Mouse (Mus musculus): Measurements from ENCODE around the gene Bcl7b. TPM values are rescaled to one million over a fixed set of nuclear protein-coding genes. Genes with fewer than 3 reads are reported as not detected.

Gene Bcl7b
- total RNA-seq, 2 experiments from 2014 or later, result 24.7 to 25.3 TPM

DNA sequence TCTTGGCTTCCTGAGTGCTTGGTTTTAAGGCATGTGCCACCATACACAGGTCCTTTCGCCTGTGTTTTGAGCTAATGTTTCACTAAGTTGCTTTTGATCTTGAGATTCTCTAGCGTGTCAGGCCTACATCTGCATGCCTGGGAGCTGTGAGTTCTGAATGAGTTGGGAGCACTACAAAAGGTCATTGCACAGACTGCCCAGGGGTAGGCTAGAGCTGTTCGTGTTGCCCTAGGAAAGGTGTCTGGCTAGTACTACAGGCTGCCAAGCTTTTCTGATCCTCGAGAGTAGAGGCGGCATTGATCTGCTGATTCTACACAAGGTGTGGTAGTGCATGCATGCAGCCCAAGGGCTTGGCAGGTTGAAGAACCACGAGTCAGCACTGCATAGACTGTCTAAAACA lies 5.3 kb upstream of the Bcl7b start:
- no peak for DNase-seq
- intact Hi-C loops (cut with DNase I; ENCODE audit: low total_unique reads), result no loop called here

DNA sequence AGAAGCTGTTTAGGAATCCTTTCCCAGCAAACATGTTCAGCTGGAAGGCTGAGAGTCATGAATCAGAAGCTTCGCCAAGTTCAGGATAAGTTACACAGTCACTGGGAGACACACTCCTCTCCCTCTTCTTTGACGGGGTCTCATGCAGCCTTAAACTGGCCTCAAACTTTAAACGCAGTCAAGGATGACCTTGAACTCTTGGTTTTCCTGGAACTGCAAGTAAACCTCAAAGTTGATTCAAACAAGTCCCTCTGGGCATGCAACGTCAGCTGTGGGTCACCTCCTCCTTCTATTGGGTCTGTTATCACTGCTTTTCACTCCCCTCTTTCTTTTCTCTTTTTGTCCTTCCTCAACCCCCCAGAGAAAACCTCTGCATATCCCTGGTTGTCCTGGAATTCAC lies 1.2 kb upstream of the Bcl7b start:
- DNase-seq, result no peak
- intact Hi-C loops (cut with DNase I; ENCODE audit: low total_unique reads), result no loop called here

DNA sequence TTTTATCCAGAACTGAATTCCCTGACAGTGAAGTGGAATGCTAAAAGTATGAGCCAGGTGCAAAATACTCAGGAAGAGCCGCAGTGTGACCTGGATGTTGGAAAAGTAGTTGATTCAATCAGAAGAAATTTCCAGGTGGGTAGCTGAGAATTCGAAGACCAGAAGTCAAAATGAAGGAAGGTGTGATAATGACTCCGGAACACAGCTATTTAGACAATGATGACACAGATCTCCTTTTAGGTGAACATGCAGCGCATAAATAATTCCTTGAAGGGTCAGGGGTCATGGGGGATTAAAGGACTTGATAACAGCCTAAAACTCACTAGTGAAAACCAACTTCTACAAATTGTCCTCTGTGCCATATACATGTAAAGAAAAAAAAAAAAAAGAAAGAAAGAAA lies 614 bp upstream of the Bcl7b start:
- intact Hi-C loops (cut with DNase I; ENCODE audit: low total_unique reads), result no loop called here
- DNase-seq, result no peak

DNA sequence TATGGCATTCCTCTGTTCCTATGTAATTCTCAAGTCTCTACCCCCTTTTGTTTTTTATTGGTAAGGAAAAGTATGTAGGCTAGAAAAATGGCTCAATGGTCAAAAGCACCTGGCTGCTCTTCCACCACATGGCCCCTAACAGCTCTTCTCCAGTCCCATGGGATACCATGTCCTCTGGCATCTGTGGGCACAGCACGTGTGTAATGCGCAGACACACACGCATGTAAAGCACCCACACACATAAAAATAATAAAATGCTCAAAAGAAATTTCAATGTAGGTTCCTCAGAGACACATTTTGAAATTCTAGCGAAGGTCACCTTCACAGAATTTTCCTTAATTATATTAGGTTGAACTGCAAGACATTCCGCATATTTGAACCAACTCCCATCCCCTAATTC lies 1.4 kb downstream of the Bcl7b start:
- DNase-seq, result no peak
- intact Hi-C loops (cut with DNase I; ENCODE audit: low total_unique reads), result no loop called here

DNA sequence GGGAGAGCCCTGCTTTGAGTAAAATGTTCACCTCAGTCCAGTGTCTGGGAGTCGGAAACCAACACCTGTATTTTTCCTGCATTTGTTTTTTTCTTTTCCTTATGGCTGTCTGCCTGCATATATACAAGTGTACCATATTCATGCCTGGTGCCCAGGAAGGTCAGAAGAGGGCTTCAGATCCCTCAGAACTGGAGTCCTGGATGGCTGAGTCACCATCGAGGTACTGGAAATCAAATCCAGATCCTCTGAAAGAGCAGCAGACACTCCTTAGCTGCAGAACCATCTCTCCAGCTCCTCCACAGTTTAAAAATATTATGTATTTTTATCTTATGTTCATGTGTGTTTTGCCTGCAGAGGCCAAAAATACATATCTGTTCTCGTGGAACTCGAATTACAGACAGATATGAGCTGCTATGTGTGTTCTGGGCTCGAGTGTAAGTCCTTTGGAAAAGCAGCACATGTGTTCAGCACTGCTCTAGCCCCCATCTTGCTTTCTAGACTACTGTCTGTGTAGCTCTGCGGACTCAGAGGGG lies 3.7 kb downstream of the Bcl7b start:
- intact Hi-C loops (cut with DNase I; ENCODE audit: low total_unique reads), result no loop called here
- no peak for DNase-seq

DNA sequence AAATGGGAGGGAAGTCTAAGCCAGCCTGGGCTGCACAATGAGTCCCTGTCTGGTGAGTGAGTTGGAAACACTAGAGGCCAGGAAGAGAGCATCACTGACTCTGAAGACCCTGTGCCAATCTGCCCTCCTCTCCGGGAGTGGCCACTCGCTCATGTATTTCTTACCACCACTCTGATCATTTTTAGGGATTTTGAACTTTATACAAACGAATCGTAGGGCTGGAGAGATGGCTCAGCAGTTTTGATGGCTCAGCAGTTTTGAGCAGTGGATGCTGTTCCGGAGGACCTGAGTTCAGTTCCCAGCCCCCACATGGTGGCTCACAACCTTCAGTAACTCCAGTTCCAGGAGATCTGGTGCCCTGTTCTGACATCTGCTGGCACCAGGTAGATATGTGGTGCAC lies 4.9 kb downstream of the Bcl7b start:
- DNase-seq, result no peak
- intact Hi-C loops (cut with DNase I; ENCODE audit: low total_unique reads), result no loop called here

DNA sequence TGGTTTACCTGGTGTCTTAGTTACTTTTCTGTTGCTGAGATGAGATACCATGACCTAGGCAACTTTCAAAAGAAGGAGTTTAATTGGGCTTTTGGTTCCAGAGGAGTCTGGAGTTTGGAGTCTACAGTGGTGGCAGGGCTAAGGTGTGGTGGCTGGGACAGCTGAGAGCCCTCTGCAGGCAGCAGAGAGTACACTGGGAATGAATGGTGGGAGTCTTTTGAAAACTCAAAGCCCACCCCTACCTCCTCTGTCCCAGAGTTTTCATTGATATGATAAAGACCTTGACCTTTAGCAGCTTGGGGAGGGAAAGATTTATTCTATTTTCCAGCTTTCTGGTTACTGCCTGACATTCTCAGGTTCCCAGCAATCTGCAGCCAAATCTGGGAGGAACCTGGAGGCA lies 7.0 kb downstream of the Bcl7b start:
- intact Hi-C loops (cut with DNase I; ENCODE audit: low total_unique reads), result no loop called here
- no peak for DNase-seq

DNA sequence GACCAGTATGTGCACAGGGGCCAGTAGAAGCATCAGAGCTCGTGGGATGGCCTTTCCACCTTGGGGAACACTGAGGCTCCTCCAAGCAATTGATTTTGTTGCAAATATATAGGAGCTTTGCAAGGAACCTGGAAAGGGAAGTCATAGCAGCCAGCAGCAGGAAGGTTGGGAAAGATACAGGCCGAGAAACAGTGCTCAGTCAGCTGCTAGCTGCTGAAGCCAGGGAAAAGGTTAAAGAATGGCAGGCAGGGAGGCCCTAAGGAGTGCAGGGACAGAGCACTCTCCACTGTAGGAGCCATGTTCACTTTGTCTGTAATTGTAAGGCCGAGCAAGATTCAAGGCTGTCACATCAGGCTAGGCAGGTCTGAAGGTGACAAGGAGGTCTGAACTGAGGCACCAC lies 10.4 kb downstream of the Bcl7b start:
- DNase-seq, result no peak
- intact Hi-C loops (cut with DNase I; ENCODE audit: low total_unique reads), result no loop called here

DNA sequence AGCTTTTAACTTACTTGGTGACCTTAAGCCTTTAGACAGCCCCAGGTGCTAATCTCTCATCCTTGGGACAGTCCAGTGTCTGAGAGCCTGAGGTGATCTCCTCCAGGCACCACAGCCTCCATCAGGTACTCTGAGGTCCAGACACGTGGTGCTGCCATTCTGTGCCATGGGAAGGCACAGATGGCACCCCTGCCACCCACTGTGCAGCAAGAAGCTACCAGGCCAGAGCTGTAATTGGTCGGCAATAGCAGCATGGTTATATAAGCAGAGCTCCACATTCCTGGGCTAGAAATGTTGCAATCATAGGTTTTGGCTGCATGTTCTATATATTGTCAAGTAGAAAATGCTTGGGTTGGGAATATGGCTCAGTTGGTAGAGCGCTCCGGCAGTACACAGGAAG lies 10.9 kb downstream of the Bcl7b start:
- intact Hi-C loops (cut with DNase I; ENCODE audit: low total_unique reads), result no loop called here
- no peak for DNase-seq

DNA sequence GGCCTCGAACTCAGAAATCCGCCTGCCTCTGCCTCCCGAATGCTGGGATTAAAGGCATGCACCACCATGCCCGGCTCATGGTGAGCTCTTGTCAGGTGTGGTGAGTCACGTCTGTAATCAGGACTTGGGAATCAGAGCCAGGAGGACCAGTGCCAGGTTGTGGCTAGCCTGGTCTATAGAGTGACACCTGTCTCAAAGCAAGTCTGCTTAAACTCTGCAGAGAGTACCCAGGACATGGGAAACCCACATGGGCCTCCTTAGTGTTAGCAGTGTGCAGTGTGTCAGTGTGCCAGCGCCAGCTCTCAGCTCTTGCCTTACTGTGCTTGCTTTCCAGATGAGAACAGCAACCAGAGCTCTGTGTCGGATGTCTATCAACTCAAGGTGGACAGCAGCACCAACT lies 11.5 kb downstream of the Bcl7b start:
- intact Hi-C loops (cut with DNase I; ENCODE audit: low total_unique reads), result loop anchor here (10.0 kb wide), 1 partner anchor 165 kb away; no protein-coding TSS in a partner anchor

DNA sequence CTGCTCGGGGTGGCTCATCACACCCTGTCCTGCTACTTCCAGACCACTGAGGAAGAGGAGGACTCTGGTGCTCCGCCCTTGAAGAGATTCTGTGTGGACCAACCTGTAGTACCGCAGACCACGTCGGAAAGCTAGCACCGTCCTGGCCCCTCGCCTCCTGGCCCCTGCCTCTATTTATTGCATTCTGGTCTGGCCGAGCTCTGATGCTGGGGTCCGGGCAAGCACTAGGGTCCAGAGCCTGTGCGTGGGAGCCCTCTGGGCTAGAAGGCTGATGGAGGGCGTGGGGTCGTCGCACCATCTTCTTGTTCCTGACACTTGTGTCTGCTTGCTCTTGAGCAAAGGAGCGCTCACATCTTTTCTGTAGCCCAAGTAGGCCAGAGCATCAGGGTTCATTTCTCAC lies 12.7 kb downstream of the Bcl7b start:
- DNase-seq, result no peak

More for the DNA sequence above, 11.5 kb downstream of the Bcl7b start:
- DNase-seq, result no peak

DNA sequence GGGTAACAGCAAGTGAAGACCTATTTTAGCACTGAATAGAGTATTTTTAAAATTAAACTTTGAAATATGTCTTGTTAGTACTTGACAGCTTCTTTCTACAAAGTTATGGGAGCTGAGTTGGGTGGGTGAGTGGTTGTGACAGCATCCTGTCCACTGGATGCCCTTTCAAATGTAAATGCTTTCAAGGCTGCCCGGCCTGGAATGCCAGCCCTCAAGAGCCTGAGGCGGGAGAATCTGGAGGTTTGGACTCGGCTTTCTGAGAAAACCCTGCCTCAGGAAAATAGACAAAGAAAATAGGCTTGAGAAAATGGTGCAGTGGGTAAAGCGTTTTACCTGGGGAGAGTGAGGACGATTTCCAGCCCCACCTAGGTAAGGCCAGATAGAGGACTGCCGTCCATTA lies 13.7 kb downstream of the Bcl7b start:
- intact Hi-C loops (cut with DNase I; ENCODE audit: low total_unique reads), result loop anchor here (10.0 kb wide), 1 partner anchor 167 kb away; no protein-coding TSS in a partner anchor
- DNase-seq, result no peak

More for the DNA sequence above, 12.7 kb downstream of the Bcl7b start:
- intact Hi-C loops (cut with DNase I; ENCODE audit: low total_unique reads), result loop anchor here (10.0 kb wide), 1 partner anchor 166 kb away; no protein-coding TSS in a partner anchor

DNA sequence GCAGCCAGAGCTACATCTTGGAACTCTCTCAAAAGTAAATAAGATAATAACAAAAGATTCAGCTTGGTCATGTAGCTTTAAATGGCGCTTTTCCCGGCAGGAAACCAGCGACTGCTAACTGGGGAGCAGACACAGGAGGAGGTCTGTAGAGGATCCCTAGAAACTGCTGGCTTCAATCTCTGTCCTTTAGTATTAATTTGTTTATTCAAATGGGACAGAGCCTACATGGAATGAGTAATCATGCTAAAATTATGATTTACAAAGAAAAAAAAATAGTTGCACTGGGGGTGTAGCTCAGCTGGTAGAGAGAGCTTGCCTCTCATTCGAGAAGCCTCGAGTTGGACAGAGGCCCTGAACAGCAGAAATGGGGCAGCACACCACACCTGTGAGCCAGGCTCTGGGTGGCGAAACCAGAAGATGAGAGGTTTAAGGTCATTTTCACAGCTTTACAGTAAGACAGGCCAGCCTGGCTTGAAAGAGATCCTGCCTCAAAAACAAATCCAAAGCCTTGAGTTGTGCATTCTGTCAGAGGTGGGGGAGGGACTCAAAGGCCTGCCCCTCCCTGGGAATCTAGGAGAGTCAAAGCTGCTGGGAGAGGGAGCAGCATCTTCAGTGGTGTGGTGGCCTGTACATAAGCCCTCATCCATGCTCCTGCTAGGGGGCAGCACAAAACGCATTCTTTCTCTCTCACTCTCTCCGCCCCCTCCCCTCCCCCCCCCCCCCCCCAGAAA lies 15.2 kb downstream of the Bcl7b start:
- intact Hi-C loops (cut with DNase I; ENCODE audit: low total_unique reads), result loop anchor here (10.0 kb wide), 1 partner anchor 168 kb away; no protein-coding TSS in a partner anchor
- no peak for DNase-seq

DNA sequence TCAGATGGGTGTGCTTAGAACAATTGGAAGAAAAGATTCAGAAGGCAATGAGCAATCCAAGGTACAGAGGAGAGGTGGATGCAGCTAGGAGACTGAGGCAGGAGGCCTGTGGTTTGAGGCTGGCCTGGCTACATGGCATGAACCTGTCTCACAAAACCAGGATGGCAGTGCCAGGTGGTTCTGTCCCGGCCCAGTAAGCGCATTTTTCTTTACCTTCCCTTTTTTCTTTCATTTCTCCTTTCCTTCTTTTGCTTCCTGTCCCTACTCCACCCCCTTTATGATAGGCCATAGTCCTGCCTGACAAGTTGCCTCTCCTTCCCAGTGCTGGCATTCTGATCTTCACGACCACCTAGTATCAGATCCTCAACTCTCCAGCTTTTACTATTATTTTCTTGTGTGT lies 16.9 kb downstream of the Bcl7b start:
- intact Hi-C loops (cut with DNase I; ENCODE audit: low total_unique reads), result loop anchor here (10.0 kb wide), 1 partner anchor 170 kb away; no protein-coding TSS in a partner anchor
- DNase-seq, result no peak

DNA sequence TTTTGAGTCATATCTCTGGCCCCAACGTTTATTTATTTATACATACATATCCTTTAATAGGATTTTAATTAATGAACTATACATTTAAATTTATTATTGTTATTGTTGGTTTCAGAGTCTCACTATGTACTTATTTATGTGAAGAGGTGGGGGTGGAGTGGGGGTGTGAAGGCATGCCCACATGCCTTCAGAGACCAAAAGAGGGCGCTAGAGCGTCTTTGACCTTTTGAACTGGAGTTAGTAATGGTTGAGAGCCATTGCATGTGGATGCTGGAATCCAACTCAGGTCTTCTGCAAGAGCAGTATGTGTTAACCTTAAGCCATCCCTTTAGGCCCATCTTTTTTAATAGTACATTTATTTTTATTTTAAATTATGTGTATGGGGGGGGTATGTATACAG lies 17.5 kb downstream of the Bcl7b start:
- no peak for DNase-seq
- intact Hi-C loops (cut with DNase I; ENCODE audit: low total_unique reads), result loop anchor here (10.0 kb wide), 1 partner anchor 171 kb away; no protein-coding TSS in a partner anchor

DNA sequence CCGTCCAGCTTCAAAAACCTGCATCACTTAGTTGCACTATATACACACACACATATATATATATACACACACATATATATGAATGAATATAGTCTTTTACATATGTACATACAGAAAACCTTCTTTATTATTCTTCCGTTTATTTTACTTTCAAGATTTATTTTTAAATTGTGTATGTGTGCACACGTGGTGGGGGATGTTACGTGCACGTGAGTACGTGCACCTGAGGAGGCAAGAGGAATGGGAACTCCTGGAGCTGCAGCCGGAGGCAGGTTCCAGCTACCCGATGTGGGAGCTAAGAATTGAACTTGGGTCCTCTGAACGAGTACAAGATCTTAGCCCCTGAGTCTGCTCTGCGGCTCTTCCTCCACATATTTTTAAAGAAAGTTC lies 18.1 kb downstream of the Bcl7b start:
- intact Hi-C loops (cut with DNase I; ENCODE audit: low total_unique reads), result loop anchor here (10.0 kb wide), 1 partner anchor 171 kb away; no protein-coding TSS in a partner anchor

DNA sequence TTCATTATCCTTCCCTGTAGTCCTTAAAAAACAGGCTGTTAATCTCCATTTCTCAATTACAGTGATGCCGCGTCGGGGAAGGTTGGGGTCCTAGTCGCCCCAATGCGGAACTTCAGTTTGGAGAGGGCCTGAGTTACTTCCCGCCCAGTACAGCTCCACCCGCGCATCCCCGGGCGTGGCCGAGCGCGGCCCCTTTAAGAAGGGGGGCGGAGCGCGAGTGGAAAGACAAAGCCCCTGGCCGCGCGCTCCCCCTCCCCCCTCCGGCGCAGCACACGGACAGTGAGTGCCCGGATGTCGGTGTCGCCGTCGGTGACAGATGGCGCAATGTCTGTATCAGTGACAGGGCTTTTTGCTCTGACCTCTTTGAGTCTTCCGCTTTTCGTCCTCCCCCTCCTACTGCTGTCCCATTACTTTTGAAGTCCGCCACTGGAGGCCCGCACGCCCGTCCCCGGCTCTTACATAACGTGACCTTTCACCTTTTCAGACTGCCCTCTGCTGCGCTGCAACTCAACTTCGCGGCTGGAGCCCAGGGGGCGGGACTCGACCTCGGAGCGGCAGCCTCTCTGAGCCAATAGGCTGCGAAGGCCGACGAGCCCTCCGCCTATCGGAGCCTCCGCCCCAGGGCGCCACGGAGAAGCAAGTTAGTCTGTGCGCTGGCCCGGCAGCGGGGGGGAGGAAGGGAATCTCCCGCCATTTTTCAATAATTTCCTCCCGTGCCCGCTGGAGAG lies 18.7 kb downstream of the Bcl7b start, which contains the start of gene Baz1b:
Baz1b (plus strand) TSS at position 644 of the 728 bp plus-strand sequence.
- intact Hi-C loops (cut with DNase I; ENCODE audit: low total_unique reads), result loop anchor here (10.0 kb wide), 1 partner anchor 172 kb away; no protein-coding TSS in a partner anchor
- peak; percentile 99 for DNase-seq

More for the DNA sequence above, 18.1 kb downstream of the Bcl7b start:
- DNase-seq, result no peak

DNA sequence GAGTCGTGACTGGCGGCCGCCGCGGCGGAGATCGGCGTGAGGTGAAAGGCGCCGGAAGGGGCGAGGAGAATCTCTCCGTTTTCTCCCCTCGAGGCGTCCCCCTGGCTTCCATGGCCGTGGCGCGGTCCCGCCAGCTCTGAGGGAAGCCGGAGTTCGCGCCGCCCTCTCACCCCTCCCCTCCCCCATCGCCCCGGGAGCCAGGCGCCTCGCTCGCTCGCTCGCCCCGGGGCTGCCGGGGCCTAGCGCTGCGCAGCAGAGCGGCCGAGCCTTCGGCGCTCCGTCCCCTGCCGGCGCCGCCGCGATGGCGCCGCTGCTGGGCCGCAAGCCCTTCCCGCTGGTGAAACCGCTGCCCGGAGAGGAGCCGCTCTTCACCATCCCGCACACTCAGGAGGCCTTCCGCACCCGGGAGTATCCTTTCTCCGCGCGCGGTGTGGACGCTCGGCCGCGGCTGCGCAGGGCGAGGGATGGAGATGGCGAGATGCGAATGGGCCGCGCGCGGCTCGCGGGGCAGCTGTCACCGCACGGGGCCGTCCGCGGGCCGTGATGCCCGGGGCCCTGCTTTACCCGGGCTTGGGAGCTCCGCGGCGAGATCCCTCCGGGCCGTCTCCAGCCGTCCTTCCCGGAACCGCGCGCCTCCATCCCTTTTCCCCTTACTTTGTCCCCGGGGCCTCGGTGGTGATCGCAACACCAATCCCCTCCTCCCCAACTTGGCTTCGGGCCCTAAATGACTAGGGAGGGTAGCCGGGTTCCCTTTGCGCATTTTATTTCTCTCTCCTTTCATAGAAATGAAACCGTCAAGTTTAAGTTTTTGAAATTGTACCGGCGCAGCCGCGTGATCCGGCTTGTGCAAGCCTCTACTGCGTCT lies 19.5 kb downstream of the Bcl7b start:
- intact Hi-C loops (cut with DNase I; ENCODE audit: low total_unique reads), result loop anchor here (10.0 kb wide), 1 partner anchor 173 kb away; no protein-coding TSS in a partner anchor
- DNase-seq, result peak; percentile 36

DNA sequence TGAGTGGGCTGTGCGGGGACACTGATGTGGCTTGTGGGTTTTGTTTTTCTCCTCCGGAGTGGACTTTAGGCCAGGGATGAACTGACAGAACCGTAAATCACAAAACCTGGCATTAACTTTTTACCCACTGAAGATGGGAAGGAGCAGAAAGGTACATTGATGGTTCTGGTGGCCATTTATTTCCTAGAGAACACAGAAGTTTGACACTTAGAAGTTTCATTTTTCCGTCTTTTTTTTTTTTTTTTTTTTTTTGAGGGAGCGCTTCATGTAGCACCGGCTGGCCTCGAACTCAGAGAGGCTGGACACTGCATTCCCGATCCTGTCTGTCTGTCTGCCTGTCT lies 20.1 kb downstream of the Bcl7b start:
- DNase-seq, result no peak
- intact Hi-C loops (cut with DNase I; ENCODE audit: low total_unique reads), result loop anchor here (10.0 kb wide), 1 partner anchor 173 kb away; no protein-coding TSS in a partner anchor

Data from gastrocnemius, postnatal 14 days (tissue).